Mouse (Mus musculus) heart, adult 2 months (tissue): ENCODE results near the gene Mettl7a2.
A peak's percentile ranks its signal among the peaks of the same experiment; 100 is the strongest.
"Not testable (repeated sequence)": the region's sequence is repeated elsewhere in the genome, so short reads cannot be mapped to it uniquely, and the experiment has no call there.

ENCODE experiments used
- CTCF ChIP-seq: fragments of 200-600 bp; IDR thresholded peaks from 2 replicates; pipeline ENCODE4 v1.8.1; 2022; ENCODE audit warnings: antibody characterized with exemption, mild to moderate bottlenecking, moderate library complexity
- EP300 ChIP-seq: fragments of 200-500 bp; IDR thresholded peaks from 2 replicates; pipeline ENCODE4 v1.6.1; 2011; ENCODE audit warnings: low read depth, low read length, control low read depth; ENCODE audit not compliant: insufficient read depth
- POLR2A ChIP-seq: fragments of 200-500 bp; IDR thresholded peaks from 2 replicates; pipeline ENCODE4 v1.6.1; 2011; ENCODE audit warnings: mild to moderate bottlenecking, low read depth, low read length, control low read depth; ENCODE audit not compliant: insufficient read depth

DNA sequence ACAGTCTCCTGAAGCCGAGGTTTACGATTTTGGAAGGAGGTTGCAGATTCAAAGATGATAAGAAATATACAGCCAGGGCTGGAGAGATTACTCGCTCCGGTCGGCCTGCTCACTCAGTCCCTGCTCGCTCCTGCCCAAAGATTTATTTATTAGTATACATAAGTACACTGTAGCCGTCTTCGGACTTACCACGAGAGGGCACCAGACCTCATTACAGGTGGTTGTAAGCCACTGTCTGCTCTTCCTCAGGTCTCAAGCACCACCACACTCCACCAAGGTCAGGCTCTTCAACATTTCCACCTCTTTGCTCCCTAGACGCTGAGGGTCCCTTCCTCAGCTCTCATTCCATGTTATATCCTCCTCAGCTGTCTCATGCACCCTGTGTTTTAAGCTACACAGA, 15.2 kb upstream of the Mettl7a2 start:
- TF ChIP-seq POLR2A, EP300: not testable (repeated sequence)
- TF ChIP-seq CTCF = peak; percentile 60
